Mouse (Mus musculus): ENCODE results near the gene Ddah1.

GRCm38 (mm10) chr3:145924649-145925337 is 166.3 kb downstream of the Ddah1 start:
- TF ChIP-seq CTCF (IDR thresholded peaks at IDR 0.05; ENCODE audit: low read depth) (no peak), EP300 (IDR thresholded peaks at IDR 0.05; ENCODE audit: low read depth) (no peak)

Measured in heart, postnatal 0 days (tissue).